Mouse (Mus musculus) limb, embryonic 12.5 days (tissue): ENCODE measurements around the gene Tmem265. TPM values are rescaled to one million over a fixed set of nuclear protein-coding genes. Genes with fewer than 3 reads are reported as not detected.

Experiments used
- ATAC-seq: fragments of 200-750 bp; cut with Nextera tagmentation; 2 replicates; pipeline ENCODE4 v1.8.0; 2017; ENCODE audit warnings: low read depth, moderate TSS enrichment; ENCODE audit not compliant: insufficient number of reproducible peaks, insufficient read depth, low FRiP score, low TSS enrichment
- H3K27ac ChIP-seq: fragments of 300-500 bp; sonication (generic); 2 replicates; pipeline ENCODE4 v1.5.1; 2016; ENCODE audit warnings: mild to moderate bottlenecking, moderate library complexity
- H3K27me3 ChIP-seq: fragments of 300-500 bp; sonication (generic); 2 replicates; pipeline ENCODE4 v1.6.1; 2016; ENCODE audit warnings: mild to moderate bottlenecking, moderate library complexity
- H3K36me3 ChIP-seq: fragments of 300-500 bp; sonication (generic); 2 replicates; pipeline ENCODE4 v1.6.1; 2016; ENCODE audit warnings: mild to moderate bottlenecking, moderate library complexity
- H3K4me1 ChIP-seq: fragments of 300-500 bp; sonication (generic); replicated peaks from 2 replicates; pipeline ENCODE4 v1.6.1; 2016
- H3K4me2 ChIP-seq: fragments of 300-500 bp; sonication (generic); 2 replicates; pipeline ENCODE4 v1.6.1; 2016; ENCODE audit warnings: mild to moderate bottlenecking, moderate library complexity
- H3K4me3 ChIP-seq: fragments of 300-500 bp; sonication (generic); replicated peaks from 2 replicates; pipeline ENCODE4 v1.5.1; 2016; ENCODE audit warnings: mild to moderate bottlenecking
- H3K9ac ChIP-seq: fragments of 300-500 bp; sonication (generic); replicated peaks from 2 replicates; pipeline ENCODE4 v1.6.1; 2016; ENCODE audit warnings: mild to moderate bottlenecking, moderate library complexity
- H3K9me3 ChIP-seq: fragments of 300-500 bp; sonication (generic); 2 replicates; pipeline ENCODE4 v1.6.1; 2016; ENCODE audit warnings: mild to moderate bottlenecking, moderate library complexity
- WGBS: fragments of 180-500 bp; shearing (Covaris S2); methylation state at CpG from one replicate; pipeline ENCODE4 v1.1.7; 2016; 5-methylcytosine and 5-hydroxymethylcytosine counted together
- polyA plus RNA-seq: library from polyadenylated mRNA; unstranded; fragments of >200 nt; fragmentation: Nextera tagmentation; extraction: Ambion mirVana; gene quantifications from 2 replicates; pipeline ENCODE4 v1.2.1, GENCODE M21; 2016

Gene Tmem265
- polyA plus RNA-seq, 1 experiment from 2014 or later: 8.1 TPM

DNA sequence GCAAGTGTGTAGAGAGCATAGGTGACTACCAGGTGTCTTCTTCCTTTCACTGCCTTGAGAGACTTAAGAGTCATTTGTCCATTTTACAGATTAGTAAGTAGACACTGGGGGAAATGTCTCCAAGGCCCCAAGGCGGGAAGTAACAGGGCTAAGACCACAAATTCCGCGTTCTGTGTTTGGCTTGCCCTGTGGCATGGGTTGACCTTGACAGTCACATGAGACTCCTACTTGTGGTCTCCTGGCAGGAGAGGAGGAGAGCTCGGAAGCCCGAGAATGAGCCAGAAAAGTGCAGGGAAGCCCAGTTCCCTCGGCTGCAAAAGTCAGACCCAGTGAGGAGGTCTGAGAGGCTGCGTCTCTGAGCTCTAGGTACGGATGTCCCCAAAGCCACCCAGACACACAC is 52.3 kb downstream of the Tmem265 start:
- ATAC-seq: no peak
- H3K9me3 ChIP-seq: peaks cover 6% of the 10 kb centered on the region; the same call in 1 of the 2 replicates
- H3K27me3 ChIP-seq: no peaks in the 10 kb centered on the region
- 86% methylated on average over 8 of the region's 8 CpGs for WGBS
- peak overlapping the region; percentile 77 for H3K4me2 ChIP-seq
- H3K4me3 ChIP-seq: peak overlapping the region; percentile 100
- H3K9ac ChIP-seq: peak overlapping the region; percentile 95; the same call in 1 of the 2 replicates
- H3K36me3 ChIP-seq: peaks cover 45% of the 10 kb centered on the region
- 0 out of 2 replicates have a peak overlapping the region, but pooled peaks have one; percentile 4 for H3K27ac ChIP-seq
- peaks cover 15% of the 10 kb centered on the region for H3K4me1 ChIP-seq

DNA sequence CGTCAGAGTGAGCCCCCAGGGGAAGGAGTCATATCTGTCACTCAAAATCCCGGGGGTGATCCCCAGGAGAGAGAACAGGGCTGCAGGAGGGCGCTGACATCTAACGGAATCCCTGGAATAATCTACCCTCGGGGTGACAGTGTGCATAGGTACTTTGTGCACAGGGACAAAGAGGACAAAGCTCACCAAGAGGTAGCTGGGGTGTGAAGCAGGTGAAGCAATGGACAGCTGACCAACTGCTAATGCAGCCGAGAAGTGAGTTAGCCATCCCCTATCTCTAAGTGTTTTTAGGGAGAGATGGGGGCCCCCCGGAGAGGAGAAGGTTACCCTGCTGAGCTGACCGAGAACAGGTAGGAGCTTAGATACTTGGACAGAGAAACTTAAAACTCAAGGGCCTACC is 52.9 kb downstream of the Tmem265 start:
- H3K27ac ChIP-seq: peak overlapping the region; percentile 87
- H3K9ac ChIP-seq: peak overlapping the region; percentile 95
- peak overlapping the region; percentile 77 for H3K4me2 ChIP-seq
- ATAC-seq: no peak
- peaks cover 15% of the 10 kb centered on the region for H3K4me1 ChIP-seq
- H3K27me3 ChIP-seq: no peaks in the 10 kb centered on the region
- H3K36me3 ChIP-seq: peaks cover 39% of the 10 kb centered on the region
- 25% methylated on average over 8 of the region's 8 CpGs for WGBS
- peaks cover 6% of the 10 kb centered on the region; the same call in 1 of the 2 replicates for H3K9me3 ChIP-seq
- H3K4me3 ChIP-seq: peak overlapping the region; percentile 100

DNA sequence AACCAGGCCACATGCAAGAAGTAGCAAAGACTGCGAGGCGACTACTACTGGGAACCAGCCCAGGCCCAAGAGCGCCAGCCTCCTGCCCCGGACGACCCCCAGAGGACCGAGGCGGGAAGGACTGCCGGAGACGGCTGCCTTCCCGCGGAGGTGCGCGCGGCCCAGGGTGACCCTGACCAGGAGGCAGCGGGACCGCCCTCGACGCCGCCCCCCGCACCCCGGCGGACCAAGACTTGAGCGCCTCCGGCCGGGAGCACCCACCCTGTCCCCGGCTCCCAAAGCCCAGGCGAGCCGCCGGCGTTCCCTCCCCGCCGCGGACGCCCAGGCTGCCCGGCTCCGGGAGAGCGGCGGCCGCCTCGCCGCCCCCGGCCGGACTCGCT is 53.3 kb downstream of the Tmem265 start:
- H3K4me3 ChIP-seq: peak overlapping the region; percentile 100
- H3K4me1 ChIP-seq: peaks cover 15% of the 10 kb centered on the region
- H3K4me2 ChIP-seq: peak overlapping the region; percentile 77
- ATAC-seq: 0 out of 2 replicates have a peak, but pooled peaks have one; percentile 2
- H3K27me3 ChIP-seq: no peaks in the 10 kb centered on the region
- peaks cover 6% of the 10 kb centered on the region; the same call in 1 of the 2 replicates for H3K9me3 ChIP-seq
- peak overlapping the region; percentile 87 for H3K27ac ChIP-seq
- peak overlapping the region; percentile 95 for H3K9ac ChIP-seq
- H3K36me3 ChIP-seq: peaks cover 35% of the 10 kb centered on the region
- WGBS: under 1% methylated on average over 44 of the region's 44 CpGs

DNA sequence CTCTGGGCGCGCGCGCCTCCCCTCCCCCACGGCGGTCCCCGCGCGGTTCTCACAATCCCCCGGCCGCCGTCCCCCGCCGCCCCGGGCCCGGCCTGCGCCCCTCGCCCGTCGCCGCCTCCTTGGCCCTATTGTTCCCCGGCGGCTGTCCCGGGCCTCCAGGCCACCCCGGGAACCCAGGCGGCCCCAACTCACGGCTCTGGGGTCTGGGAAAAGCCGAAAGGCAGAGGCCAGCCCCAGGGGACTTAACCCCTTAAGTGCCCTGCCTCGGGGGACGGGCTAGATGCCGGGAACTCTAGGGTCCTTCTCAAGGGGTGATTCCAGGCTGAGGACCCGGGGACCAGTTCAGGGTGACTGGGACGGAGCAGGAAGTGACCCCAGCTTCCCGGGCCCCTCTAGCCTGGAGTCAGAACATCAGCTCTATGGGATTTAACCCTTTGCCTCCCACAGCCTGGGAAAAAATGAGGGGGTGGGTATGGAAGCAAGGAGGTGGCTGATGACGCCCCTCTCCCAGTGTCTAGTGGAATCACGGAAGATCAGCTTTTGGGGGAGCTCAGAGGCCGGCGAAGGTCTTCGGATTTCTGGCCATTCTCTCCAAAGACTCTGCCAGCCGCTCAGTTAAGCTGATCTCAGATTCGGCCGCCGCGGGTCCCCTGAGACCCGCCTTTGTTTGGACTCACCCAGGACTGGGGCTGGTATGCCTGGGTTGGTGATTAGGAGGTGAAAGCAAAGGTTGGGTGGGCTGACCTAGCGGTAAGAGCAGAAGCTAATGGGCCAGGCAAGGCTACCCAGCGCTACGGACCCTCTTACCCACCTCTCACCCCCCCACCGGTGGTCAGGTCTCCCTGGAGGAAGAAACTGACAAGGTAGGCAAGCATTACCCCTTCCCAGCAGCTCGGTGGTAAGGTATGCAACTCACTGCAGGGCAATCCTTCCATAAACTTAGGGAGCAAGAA is 54.0 kb downstream of the Tmem265 start, which contains the start of gene Zfp629:
Gene Zfp629, minus strand, starts transcription at position 907 of the 953 bp plus-strand sequence.
- ATAC-seq: peak; percentile 85
- H3K27ac ChIP-seq: peak within 1 kb of the TSS; percentile 87
- H3K27me3 ChIP-seq: no peaks in the 10 kb centered on the region
- H3K4me2 ChIP-seq: peak within 1 kb of the TSS; percentile 77
- WGBS: under 1% methylated on average over 37 of the region's 50 CpGs
- peak within 1 kb of the TSS; percentile 95 for H3K9ac ChIP-seq
- peaks cover 6% of the 10 kb centered on the region; the same call in 1 of the 2 replicates for H3K9me3 ChIP-seq
- peak within 1 kb of the TSS; percentile 100 for H3K4me3 ChIP-seq
- H3K36me3 ChIP-seq: peaks cover 29% of the 10 kb centered on the region
- H3K4me1 ChIP-seq: peaks cover 15% of the 10 kb centered on the region

DNA sequence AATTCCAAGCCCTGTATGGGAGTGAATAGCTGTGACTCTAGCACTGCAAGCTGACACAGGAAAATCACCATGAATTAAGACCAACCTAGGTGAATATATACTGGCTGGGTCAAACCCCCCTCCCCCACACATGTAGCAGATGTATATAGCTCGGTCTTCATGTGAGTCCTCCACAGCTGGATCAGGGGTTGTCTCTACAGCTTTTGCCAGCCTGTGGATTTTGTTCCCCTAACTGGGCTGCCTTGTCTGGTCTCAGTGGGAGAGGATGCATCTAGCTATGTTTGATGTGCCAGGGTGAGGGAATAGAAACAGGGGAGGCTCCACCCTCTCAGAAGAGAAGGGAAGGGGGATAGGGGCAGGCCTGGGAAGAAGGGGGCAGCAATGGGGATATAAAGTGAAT is 55.1 kb downstream of the Tmem265 start:
- 0 out of 2 replicates have a peak overlapping the region, but pooled peaks have one; percentile 77 for H3K4me2 ChIP-seq

More for the DNA sequence above, 55.1 kb downstream of the Tmem265 start:
- H3K9ac ChIP-seq: no peak overlapping the region
- peaks cover 6% of the 10 kb centered on the region; the same call in 1 of the 2 replicates for H3K9me3 ChIP-seq
- peaks cover 15% of the 10 kb centered on the region for H3K4me1 ChIP-seq
- WGBS: 74% methylated on average over 1 of the region's 1 CpGs
- peaks cover 17% of the 10 kb centered on the region for H3K36me3 ChIP-seq
- ATAC-seq: no peak
- peak overlapping the region; percentile 100; the same call in 1 of the 2 replicates for H3K4me3 ChIP-seq
- no peak overlapping the region for H3K27ac ChIP-seq
- no peaks in the 10 kb centered on the region for H3K27me3 ChIP-seq

Other genes with a start within 250 kb of the Tmem265 start
- gene Zfp768, start 215.8 kb upstream of the Tmem265 start, polyA plus RNA-seq: 21.0 and 22.6 TPM in 2 replicates
- 9.2 and 10.1 TPM in 2 replicates for gene Zfp747, start 185.3 kb upstream of the Tmem265 start, polyA plus RNA-seq
- gene 9130019O22Rik, start 174.2 kb upstream of the Tmem265 start, polyA plus RNA-seq: 5.8 and 6.7 TPM in 2 replicates
- 6.4 and 7.0 TPM in 2 replicates for gene E430018J23Rik, start 167.8 kb upstream of the Tmem265 start, polyA plus RNA-seq
- 7.0 and 8.3 TPM in 2 replicates for gene Zfp764, start 154.6 kb upstream of the Tmem265 start, polyA plus RNA-seq
- gene Zfp688, start 139.3 kb upstream of the Tmem265 start, polyA plus RNA-seq: 29.4 and 31.3 TPM in 2 replicates
- gene Zfp689, start 112.2 kb upstream of the Tmem265 start, polyA plus RNA-seq: 16.8 and 17.8 TPM in 2 replicates
- 41.0 and 43.7 TPM in 2 replicates for gene Prr14, start 101.8 kb upstream of the Tmem265 start, polyA plus RNA-seq
- 11.7 and 13.0 TPM in 2 replicates for gene Fbrs, start 82.2 kb upstream of the Tmem265 start, polyA plus RNA-seq
- 77.2 and 79.4 TPM in 2 replicates for gene Srcap, start 49.4 kb upstream of the Tmem265 start, polyA plus RNA-seq
- 15.9 and 18.0 TPM in 2 replicates for gene Gm42715, start 41.8 kb upstream of the Tmem265 start, polyA plus RNA-seq
- gene Phkg2, start 11.9 kb downstream of the Tmem265 start, polyA plus RNA-seq: 40.4 and 42.2 TPM in 2 replicates
- 12.1 and 13.1 TPM in 2 replicates for gene Ccdc189, start 27.2 kb downstream of the Tmem265 start, polyA plus RNA-seq
- 61.6 and 66.6 TPM in 2 replicates for gene Rnf40, start 27.4 kb downstream of the Tmem265 start, polyA plus RNA-seq
- gene Zfp629, start 54.4 kb downstream of the Tmem265 start, polyA plus RNA-seq: 26.1 and 30.1 TPM in 2 replicates
- gene Bcl7c, start 147.5 kb downstream of the Tmem265 start, polyA plus RNA-seq: 120 and 127 TPM in 2 replicates
- 29.3 and 30.0 TPM in 2 replicates for gene Ctf1, start 151.3 kb downstream of the Tmem265 start, polyA plus RNA-seq
- gene Ctf2, start 170.8 kb downstream of the Tmem265 start, polyA plus RNA-seq: 0.36 and 0.60 TPM in 2 replicates
- 9.0 and 10.5 TPM in 2 replicates for gene Fbxl19, start 183.2 kb downstream of the Tmem265 start, polyA plus RNA-seq
- 15.2 and 15.4 TPM in 2 replicates for gene Orai3, start 208.4 kb downstream of the Tmem265 start, polyA plus RNA-seq
- gene Setd1a, start 215.3 kb downstream of the Tmem265 start, polyA plus RNA-seq: 24.7 and 25.2 TPM in 2 replicates
- not detected in 2 replicates for gene Gm49388, start 224.2 kb downstream of the Tmem265 start, polyA plus RNA-seq
- gene Hsd3b7, start 239.2 kb downstream of the Tmem265 start, polyA plus RNA-seq: 9.5 and 9.8 TPM in 2 replicates